Mouse (Mus musculus) heart, adult 2 months (tissue): ENCODE data around the gene Hint2.

Source experiments
- CTCF ChIP-seq: fragments of 200-600 bp; IDR thresholded peaks from 2 replicates; pipeline ENCODE4 v1.8.1; 2022; ENCODE audit warnings: antibody characterized with exemption, mild to moderate bottlenecking, moderate library complexity
- EP300 ChIP-seq: fragments of 200-500 bp; IDR thresholded peaks from 2 replicates; pipeline ENCODE4 v1.6.1; 2011; ENCODE audit warnings: low read depth, low read length, control low read depth; ENCODE audit not compliant: insufficient read depth
- POLR2A ChIP-seq: fragments of 200-500 bp; IDR thresholded peaks from 2 replicates; pipeline ENCODE4 v1.6.1; 2011; ENCODE audit warnings: mild to moderate bottlenecking, low read depth, low read length, control low read depth; ENCODE audit not compliant: insufficient read depth

- TF ChIP-seq POLR2A = no peak
- TF ChIP-seq CTCF = no peak
- TF ChIP-seq EP300 = no peak
These were observed 47.6 kb upstream of the Hint2 start for GRCm38 (mm10) chr4:43703851-43704250.
